Mouse (Mus musculus) MEL (cell line): ENCODE measurements around the gene Gm9918.

Source experiments
- CTCF ChIP-seq, 3 experiments: IDR thresholded peaks in 2 of 3; conservative IDR thresholded peaks in 1 of 3; 2 replicates each; pipeline ENCODE4 v1.5.1; 2011 to 2012; ENCODE audit warnings: low read length in 3 of 3, low read depth in 2 of 3, mild to moderate bottlenecking in 2 of 3, improper control_type of control experiment in 1 of 3, inconsistent platforms in 1 of 3, mixed read lengths in 1 of 3, moderate library complexity in 1 of 3; ENCODE audit not compliant: control insufficient read depth in 1 of 3, insufficient read depth in 1 of 3, poor library complexity in 1 of 3, severe bottlenecking in 1 of 3
- ELF1 ChIP-seq: IDR thresholded peaks from 2 replicates; pipeline ENCODE4 v1.6.1; 2014; ENCODE audit warnings: low read depth, mild to moderate bottlenecking, inconsistent platforms, low read length, improper control_type of control experiment, moderate library complexity
- JUND ChIP-seq: IDR thresholded peaks from 2 replicates; pipeline ENCODE4 v1.6.1; 2011; ENCODE audit warnings: low read depth, mild to moderate bottlenecking, improper control_type of control experiment, low read length
- KAT2A ChIP-seq: conservative IDR thresholded peaks from 2 replicates; pipeline ENCODE4 v1.6.1; 2012; ENCODE audit warnings: low read depth, low read length, improper control_type of control experiment, inconsistent platforms
- MEF2A ChIP-seq: IDR thresholded peaks from 2 replicates; pipeline ENCODE4 v1.6.1; 2014; ENCODE audit warnings: low read depth, mild to moderate bottlenecking, inconsistent platforms, low read length, improper control_type of control experiment; ENCODE audit not compliant: poor library complexity, insufficient replicate concordance, severe bottlenecking; ENCODE audit errors: extremely low read depth
- POLR2A ChIP-seq, 2 experiments: IDR thresholded peaks; 2 replicates each; pipeline ENCODE4 v1.6.1; 2011 to 2012; ENCODE audit warnings: low read length in 2 of 2, mild to moderate bottlenecking in 2 of 2, control low read depth in 1 of 2, improper control_type of control experiment in 1 of 2, low read depth in 1 of 2, moderate library complexity in 1 of 2; ENCODE audit not compliant: control insufficient read depth in 1 of 2, insufficient read depth in 1 of 2, poor library complexity in 1 of 2
- USF2 ChIP-seq, 2 experiments: IDR thresholded peaks; 2 replicates each; pipeline ENCODE4 v1.6.1; 2011 to 2012; ENCODE audit warnings: improper control_type of control experiment in 2 of 2, low read length in 2 of 2, borderline replicate concordance in 1 of 2, inconsistent platforms in 1 of 2, low read depth in 1 of 2, mild to moderate bottlenecking in 1 of 2; ENCODE audit not compliant: insufficient read depth in 1 of 2
- ZKSCAN1 ChIP-seq: IDR thresholded peaks from 2 replicates; pipeline ENCODE4 v1.6.1; 2012; ENCODE audit warnings: low read depth, mild to moderate bottlenecking, inconsistent platforms, low read length, improper control_type of control experiment, moderate library complexity
- ZMIZ1 ChIP-seq: IDR thresholded peaks from 2 replicates; pipeline ENCODE4 v1.6.1; 2012; ENCODE audit warnings: low read depth, mild to moderate bottlenecking, inconsistent platforms, low read length, improper control_type of control experiment, moderate library complexity
- ZNF384 ChIP-seq: IDR thresholded peaks from 2 replicates; pipeline ENCODE4 v1.6.1; 2012; ENCODE audit warnings: low read depth, mild to moderate bottlenecking, inconsistent platforms, low read length, improper control_type of control experiment

- TF ChIP-seq CTCF (IDR thresholded peaks at IDR 0.05 in 2 of 3, conservative IDR thresholded peaks at IDR 0.05 in 1 of 3; ENCODE audit: control insufficient read depth in 1 of 3, insufficient read depth in 1 of 3, low read depth in 2 of 3, low read length in 3 of 3, poor library complexity in 1 of 3, severe bottlenecking in 1 of 3) (peak in 2 of 3 experiments; percentile 58 to 76; a peak in 5 of 6 replicates), POLR2A (IDR thresholded peaks at IDR 0.05; ENCODE audit: control insufficient read depth in 1 of 2, insufficient read depth in 1 of 2, low read depth in 1 of 2, low read length in 2 of 2, poor library complexity in 1 of 2) (no peak), MEF2A (no peak), ZKSCAN1 (no peak), JUND (no peak), KAT2A (no peak), ZNF384 (no peak), ZMIZ1 (no peak), USF2 (IDR thresholded peaks at IDR 0.05; ENCODE audit: borderline replicate concordance in 1 of 2, insufficient read depth in 1 of 2, low read depth in 1 of 2, low read length in 2 of 2) (no peak), ELF1 (no peak)
These were observed 46.0 kb upstream of the Gm9918 start for GRCm38 (mm10) chr15:102224186-102224991.
